Mouse (Mus musculus): Measurements from ENCODE around the gene Gm20388. TPM values are rescaled to one million over a fixed set of nuclear protein-coding genes. Genes with fewer than 3 reads are reported as not detected.
"Not testable (repeated sequence)": the region's sequence is repeated elsewhere in the genome, so short reads cannot be mapped to it uniquely, and the experiment has no call there.

The Gm20388 gene
- total RNA-seq, 2 experiments from 2014 or later: 6.8 to 7.8 TPM

DNA sequence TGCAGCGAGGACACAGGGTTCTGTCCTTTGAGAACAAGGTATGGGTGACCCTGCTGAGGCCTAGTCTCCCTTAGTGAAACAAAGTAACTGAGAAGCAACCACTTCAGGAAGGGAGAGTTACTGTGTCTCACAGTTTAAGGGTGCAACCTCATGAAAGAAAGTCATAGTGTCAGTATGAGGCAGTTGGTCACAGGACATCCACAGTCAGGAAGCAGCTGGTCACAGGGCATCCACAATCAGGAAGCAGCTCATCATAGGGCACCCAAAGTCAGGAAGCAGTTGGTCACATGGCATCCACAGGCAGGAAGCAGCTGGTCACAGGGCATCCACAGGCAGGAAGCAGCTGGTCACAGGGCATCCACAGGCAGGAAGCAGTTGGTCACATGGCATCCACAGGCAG lies 4266.5 kb downstream of the Gm20388 start:
- DNase-seq; intact Hi-C loops (cut with DNase I): not testable (repeated sequence)

DNA sequence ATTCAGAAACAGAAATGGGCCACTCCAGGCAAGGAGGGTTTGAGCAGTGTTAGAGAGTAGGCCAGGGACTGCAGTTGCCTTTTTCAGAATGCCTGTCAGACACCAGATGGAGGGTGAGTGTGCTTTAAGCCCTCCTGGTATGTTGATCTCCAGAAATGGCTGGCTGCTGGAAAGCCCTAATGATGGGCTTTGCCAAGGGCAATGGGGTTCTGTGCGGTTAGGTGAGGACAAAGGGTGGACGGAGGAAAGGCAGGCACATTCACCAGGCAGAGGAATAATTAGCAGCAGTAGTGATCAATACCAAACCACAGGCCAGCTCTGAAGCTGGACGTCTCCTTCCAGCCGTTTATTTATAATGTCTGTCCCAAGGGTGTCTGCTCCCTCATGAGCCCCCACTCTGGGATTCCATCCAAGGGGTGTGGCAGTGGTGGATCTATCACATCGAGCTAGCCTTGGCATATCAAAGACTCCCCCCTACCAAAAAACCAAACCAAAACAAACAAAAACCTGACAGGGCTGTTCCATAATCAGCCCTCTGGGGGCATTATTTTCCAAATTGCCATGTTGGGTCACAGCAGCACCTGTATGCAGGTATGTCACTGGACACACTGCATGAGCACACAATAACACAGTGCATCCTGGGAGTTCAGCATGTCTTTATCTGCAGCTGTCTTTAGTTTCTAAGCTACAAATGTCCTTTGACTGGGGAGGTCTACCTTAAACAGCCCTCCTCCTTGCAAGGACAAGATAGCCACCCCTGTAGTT lies 4270.2 kb downstream of the Gm20388 start:
- DNase-seq: no peak
- intact Hi-C loops (cut with DNase I): loop anchor here (5.0 kb wide), 1 partner anchor 104 kb away; no protein-coding TSS in a partner anchor

DNA sequence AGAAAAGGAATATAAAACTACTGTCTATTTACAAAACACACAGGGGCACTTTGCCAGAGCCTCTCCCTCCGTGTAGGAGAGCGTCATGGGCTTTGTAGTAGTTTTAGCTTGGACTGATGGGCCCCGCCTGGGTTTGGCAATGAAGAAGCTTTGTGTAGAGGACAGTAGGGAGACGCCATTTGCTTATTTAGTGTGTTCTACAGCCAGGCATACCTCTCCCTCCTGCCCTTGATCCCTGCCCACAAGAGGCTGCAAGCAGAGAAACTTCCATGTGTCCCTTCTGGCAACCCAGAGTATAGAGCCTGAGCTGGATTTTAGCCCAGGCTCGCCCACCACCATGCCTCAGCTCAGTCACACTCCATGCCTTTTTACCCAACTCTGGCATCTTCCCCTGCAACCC lies 4271.1 kb downstream of the Gm20388 start:
- intact Hi-C loops (cut with DNase I): loop anchor here (5.0 kb wide), 1 partner anchor 104 kb away; no protein-coding TSS in a partner anchor
- DNase-seq: no peak

DNA sequence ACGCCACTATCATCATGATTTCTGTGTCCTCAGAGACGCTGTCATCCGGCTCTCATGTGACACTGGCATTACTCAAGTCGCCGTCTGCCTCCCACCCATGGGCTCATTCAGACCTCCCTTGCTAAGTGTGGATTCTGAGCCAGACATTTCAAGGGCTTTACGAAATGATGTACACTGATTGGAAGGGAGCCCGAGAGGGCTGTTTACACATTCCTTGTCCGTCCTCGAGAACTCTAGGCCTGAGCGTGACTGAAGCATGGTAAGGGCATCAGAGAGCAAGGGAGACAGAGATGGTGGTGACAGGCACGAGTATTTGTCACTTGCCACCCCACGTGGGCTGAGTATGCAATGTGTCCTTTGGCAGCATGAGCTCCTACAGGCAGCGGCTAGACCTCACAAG lies 4271.6 kb downstream of the Gm20388 start:
- no peak for DNase-seq

DNA sequence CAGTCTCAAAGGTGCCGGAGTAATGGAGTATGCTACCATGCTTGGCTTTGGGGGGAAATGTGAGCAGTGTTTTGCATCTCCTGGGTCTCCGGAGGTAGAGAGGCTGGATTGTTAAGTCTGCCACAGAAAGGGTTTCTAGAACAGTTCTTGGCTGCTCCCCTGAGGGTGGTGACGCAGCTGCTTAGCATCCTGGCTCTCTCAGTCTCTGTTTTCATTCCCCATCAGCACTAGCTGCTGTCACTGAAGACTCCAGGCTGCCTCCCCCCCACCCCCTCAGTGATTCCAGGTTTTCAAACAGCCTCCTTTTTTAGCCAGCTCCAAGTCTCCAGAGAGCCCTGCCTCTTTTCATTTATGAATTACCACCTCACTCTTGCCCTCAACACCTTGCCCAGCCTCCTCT lies 4273.4 kb downstream of the Gm20388 start:
- intact Hi-C loops (cut with DNase I): loop anchor here (5.0 kb wide), 1 partner anchor 107 kb away; no protein-coding TSS in a partner anchor
- no peak for DNase-seq

More for the DNA sequence above, 4271.6 kb downstream of the Gm20388 start:
- intact Hi-C loops (cut with DNase I): loop anchor here (5.0 kb wide), 1 partner anchor 105 kb away; no protein-coding TSS in a partner anchor

DNA sequence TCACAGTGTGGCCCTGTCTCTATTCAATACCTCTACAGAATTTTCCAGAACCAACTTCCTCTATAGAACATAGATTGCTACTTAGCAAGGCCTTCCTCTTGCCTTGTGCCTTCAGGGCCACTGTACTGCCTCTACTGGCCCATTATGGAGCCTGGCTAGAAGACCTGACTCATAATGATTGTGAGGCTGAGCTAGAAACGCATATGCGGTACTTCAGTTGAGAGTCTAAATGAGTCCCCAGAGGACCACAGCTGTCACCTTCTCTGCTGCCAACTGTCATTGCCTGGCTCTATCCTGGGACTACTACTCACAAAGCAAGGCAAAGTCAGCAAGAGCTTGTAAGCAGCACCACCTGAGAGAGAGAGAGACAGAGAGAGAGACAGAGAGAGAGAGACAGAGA lies 4273.9 kb downstream of the Gm20388 start:
- intact Hi-C loops (cut with DNase I): loop anchor here (5.0 kb wide), 1 partner anchor 107 kb away; no protein-coding TSS in a partner anchor
- no peak for DNase-seq

DNA sequence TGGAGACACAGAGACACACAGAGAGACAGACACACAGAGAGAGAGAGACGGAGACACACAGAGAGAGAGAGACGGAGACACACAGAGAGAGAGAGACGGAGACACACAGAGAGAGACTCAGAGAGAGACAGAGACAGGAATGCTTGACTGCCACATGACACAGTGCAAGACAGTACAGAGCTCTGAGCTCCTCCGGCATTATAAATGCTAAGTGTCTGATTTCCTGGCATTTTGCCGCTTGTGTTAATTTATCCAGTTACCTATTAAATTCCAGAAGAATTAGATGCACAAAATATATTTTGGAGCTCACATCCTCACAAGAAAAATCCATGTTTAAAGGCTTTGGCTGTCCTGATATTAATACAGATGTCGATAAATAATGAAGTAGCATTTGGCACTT lies 4274.4 kb downstream of the Gm20388 start:
- DNase-seq: no peak
- intact Hi-C loops (cut with DNase I): no loop called here

DNA sequence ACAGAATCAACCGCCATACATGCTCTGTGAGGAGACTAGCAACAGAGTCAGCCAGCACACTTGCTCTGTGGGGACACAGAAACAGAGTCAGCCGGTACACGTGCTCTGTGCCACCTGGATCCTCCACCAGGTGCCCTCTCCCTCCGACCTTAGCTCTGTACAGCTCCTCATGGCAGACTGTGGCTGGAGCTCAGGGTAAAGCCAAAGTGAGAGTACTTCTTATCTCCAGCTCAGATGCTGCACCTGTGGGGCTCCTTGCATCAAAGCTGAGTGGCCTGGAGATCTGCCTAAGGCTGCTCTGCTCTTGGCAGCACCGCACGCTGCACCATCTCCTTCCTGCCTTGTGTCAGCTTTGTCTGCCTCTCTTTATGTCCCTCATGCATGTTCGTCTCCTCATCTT lies 4279.7 kb downstream of the Gm20388 start:
- intact Hi-C loops (cut with DNase I): no loop called here
- no peak for DNase-seq

DNA sequence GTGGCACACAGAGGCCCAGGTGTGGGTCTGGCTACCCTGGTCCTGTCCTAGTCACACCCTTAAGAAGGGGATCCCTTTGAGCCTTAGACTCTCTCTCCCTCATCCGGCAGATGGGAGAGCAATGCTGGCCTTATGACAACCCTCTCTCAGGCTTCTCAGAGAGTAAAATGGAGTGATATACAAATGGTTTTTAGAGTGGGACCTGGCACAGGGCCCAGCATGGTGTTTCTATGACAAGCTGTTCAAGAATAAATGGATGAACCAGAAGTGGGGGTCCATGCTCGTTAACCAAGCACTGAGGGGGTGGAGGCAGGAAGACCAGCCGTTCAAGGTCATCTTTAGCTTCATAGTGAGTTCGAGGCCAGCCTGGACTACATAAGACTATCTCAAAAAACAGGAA lies 4281.6 kb downstream of the Gm20388 start:
- intact Hi-C loops (cut with DNase I): no loop called here
- no peak for DNase-seq

DNA sequence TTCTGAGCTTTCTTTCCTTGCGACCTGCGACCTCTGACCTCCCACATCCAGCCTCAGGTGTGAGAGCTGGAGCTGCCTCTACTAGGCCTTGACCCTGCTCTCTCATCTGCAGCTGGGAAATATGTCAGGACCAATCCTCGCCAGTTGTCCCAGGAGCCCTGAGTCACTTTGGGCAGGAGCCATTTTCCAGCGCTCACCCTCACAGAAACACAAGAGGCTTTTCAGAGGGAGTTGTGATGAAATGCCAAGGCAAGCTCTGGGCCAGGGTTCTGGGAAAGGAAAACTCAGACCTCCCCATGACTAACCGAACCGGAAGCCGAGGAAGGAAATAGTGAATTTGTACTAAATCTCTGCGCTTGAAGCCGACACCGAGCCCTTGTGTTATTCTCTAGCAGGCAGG lies 4282.3 kb downstream of the Gm20388 start:
- DNase-seq: peak; percentile 64
- intact Hi-C loops (cut with DNase I): no loop called here

DNA sequence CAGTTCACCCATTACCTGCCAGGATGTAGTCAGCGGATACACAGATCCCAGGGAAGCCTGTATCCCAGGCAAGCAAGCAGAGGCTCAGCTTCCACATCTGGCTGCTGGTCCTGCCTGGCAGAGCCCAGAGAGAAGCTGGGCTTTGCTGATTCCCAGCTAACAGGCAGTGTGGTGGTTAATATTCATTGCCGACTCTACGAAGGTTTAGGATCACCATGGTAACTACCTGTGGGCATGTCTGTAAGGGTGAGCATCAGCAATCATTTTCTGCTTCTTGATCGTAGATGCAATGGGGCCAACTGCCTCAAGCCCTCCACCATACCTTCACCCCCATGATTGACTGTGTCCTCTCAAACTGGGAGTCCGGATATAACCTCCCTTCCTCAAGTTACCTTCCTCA lies 4283.4 kb downstream of the Gm20388 start:
- intact Hi-C loops (cut with DNase I): no loop called here

DNA sequence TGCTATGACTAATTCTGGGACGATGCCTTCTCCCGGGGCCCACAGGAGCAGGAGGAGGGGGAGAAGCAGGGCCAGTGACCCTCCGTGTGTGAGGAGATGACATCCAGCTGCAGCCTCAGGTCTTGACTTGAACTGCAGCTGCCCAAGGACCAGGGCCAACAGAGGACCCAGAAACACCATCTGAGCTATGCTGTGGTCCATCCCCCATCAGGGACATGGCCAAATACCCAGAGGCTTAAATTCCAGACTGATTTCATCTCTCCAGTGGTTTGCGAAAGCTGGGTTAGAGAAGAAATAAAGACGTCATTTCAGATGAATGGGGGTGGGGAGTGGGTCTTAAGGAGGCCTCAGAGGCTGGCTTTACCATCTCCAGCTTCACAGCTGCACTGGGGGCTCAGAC lies 4285.6 kb downstream of the Gm20388 start:
- peak in 1 of 2 experiments; percentile 23 for DNase-seq
- intact Hi-C loops (cut with DNase I): no loop called here

More for the DNA sequence above, 4283.4 kb downstream of the Gm20388 start:
- no peak for DNase-seq

DNA sequence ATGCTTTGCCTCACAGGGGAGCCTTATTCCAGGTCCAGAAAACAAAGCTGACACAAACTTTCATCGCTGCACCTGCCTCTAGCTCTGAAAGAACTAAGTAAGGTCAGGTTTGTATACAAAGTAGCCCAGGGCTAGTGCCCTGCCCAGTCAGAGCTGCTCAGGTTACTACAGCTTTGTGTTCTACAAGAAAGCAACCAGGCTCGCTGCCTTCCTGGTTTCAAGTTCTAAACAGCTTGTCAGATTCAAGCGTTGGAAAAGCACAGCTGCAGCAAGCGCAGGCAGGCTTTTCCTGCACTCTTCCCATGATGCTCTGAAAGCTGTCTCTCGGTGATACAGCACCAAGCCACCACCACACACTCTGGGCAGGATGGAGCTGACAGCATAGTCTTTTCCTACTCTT lies 4286.2 kb downstream of the Gm20388 start:
- DNase-seq: no peak
- intact Hi-C loops (cut with DNase I): no loop called here

DNA sequence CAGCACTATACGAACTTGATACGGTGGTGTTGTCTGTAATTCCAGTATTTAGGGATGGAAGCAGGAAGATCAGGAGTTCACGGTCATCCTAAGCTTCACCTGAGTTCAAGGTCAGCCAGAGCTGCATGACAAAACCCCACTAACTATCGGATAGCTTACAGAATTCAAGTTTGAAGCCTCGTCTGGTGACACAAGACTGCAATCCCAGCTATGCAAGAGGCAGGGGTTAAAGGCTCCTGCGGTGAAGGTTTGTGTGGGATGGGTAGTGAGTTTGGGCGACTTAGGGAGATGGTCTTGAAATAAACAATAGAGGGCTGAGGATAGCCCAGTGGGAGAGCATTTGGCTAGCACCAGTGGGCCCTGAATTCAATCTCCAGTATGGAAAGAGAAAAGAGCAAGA lies 4287.6 kb downstream of the Gm20388 start:
- intact Hi-C loops (cut with DNase I): no loop called here
- DNase-seq: no peak

DNA sequence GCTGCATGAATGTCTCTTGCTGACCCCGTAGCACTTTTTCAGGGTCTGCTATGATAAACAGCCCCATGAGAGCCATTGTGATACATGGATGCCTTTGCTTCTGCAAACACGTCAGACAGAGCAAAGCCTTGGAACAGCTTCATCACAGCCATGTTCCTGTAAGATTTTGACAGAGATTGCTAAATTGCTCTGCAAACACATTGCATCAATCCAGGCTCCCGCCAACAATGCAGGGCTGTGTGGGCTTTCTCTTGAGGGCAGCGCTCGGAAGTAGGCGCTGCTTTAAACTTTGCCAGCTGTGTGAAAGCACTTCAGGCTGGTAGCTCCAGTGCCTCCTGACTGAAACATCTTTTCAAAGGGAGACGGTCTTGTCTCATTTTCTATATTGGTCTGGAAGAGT lies 4289.8 kb downstream of the Gm20388 start:
- intact Hi-C loops (cut with DNase I): no loop called here
- DNase-seq: no peak

DNA sequence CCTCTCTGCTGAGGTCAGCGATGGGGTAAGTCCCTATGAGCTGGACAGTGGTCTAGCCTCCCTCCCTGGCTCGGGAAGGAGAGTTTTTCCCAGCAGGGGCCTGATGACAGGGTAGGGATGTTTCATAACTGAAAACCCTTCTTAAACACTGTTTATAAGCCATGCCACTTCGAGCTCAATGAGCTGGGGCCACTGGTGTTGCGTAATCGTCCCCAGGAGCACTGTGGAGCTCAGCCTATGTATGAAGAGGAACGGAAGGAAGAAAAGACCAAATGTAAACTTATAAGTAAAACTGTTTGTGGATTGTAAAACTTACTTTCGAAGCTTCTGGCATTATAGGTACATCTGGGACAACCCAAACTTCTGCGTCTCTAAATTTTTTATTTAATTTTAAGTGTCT lies 4291.1 kb downstream of the Gm20388 start:
- intact Hi-C loops (cut with DNase I): no loop called here
- no peak for DNase-seq

DNA sequence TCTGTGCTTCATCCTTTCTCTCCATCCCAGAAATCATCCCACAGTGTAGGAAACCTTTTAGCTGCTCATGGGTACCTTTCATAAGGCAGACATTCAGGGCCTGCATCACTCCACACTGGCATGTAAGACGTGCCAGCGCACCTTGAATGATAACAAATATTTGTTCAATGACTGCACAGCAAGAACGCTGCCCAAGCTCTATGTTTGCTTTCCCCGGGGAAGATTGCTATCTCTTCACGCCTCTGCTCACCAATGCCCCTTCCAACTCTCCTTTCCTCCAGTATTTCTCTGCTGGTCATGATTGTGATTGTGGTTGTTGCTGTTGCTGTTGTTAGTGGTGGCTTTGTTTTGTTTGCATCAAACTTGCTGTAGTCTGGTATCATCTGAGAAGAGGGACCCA lies 4292.3 kb downstream of the Gm20388 start:
- no peak for DNase-seq
- intact Hi-C loops (cut with DNase I): no loop called here

DNA sequence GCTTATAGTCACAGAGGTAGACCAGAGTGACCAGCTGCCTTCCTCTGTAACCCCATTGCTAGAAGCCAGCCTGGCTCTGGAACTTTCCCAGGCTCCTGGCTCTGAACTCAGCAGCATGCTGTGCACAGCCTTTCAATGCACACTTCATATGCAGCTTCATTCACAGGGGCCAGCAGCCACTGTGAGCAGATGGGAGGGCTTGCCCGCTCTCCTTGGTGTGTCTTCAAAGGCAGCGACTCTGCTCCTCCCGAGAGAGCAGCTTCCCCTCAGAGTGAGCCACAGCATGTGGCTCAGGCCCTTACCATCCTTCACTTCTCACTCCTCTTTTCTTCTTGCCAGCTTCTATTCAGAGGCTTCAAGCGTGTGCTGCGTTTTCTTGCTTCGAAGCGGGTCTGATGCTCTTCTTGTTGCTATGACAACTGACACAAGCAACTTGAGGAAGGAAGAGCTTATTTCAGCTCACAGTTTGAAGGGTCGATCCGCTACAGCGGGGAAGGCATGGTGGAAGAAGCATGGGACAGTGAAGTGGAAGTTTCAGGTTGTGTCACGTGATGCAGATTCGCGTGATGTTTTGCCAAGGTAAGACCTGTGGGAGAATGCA lies 4293.5 kb downstream of the Gm20388 start:
- DNase-seq: no peak
- intact Hi-C loops (cut with DNase I): no loop called here

DNA sequence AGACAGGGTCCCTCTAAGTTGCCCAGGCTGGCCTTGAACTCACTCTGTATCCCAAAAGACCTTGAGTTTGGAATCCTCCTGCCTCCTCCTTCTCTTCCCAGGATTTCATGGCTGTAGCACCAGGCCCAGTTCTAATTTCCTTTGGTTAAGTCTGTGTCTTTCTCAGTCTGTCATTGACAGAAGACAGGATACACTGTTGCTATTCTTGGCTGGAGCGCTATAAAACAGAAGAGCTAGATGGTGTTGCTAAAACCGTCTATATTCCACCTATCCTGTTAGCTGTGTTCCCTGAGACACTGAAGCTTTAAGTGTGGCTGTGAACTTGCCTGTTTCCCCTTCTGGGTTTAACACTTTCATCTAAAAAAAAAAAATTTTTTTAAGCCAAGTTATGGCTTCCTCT lies 4301.5 kb downstream of the Gm20388 start:
- intact Hi-C loops (cut with DNase I): no loop called here
- DNase-seq: no peak

DNA sequence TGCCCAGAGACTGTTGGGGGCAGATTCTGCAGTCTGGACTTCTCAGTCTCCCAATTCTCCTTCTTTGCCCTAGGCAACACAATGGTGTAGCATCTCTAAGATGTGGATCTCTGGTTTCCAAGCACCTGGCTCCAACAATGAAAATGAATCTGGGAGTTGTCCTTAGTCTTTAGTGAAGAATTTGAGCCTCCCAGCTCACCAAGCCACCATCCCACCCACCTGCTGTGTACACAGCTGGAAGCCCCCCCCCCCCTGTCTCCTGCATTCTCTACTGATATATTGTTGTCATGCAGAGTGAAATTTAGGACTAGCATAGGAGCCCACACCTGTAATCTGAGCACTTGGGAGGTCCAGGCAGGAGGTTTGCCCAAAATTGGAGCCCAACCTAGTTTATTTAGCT lies 4306.3 kb downstream of the Gm20388 start:
- DNase-seq: no peak

DNA sequence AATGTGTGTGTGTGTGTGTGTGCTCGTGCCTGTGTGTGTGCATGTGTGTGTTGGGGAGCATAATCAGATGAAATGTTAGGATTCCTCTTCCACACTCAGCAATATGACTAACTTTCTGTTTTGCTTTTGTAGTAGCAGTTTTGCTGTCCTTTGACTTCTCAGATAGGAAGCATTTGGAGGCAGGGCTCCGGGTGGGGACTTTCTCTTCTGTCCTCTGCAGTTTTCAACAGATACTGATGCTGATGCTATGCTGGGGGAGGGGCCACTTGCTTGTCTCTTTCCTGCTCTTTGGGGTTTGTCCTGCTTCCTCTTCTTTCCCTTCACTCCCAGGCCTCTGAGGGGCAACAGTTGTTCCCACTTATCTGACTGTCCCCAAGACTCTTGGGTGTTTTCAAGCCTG lies 4319.2 kb downstream of the Gm20388 start:
- intact Hi-C loops (cut with DNase I): loop anchor here (2.0 to 5.0 kb wide), 2 partner anchors 119 to 178 kb away; no protein-coding TSS in a partner anchor
- DNase-seq: no peak

More for the DNA sequence above, 4306.3 kb downstream of the Gm20388 start:
- intact Hi-C loops (cut with DNase I): no loop called here
